Mouse (Mus musculus) C2C12 (cell line): ENCODE data around the gene Adcy9. TPM values are rescaled to one million over a fixed set of nuclear protein-coding genes. Genes with fewer than 3 reads are reported as not detected.

Experiments
- H3K27me3 ChIP-seq: one replicate; pipeline ENCODE4 v1.6.1; 2011; ENCODE audit not compliant: control insufficient read depth, insufficient read depth, insufficient read length
- H3K36me3 ChIP-seq: one replicate; pipeline ENCODE4 v1.6.1; 2011; ENCODE audit not compliant: control insufficient read depth, insufficient read depth
- H3K4me3 ChIP-seq: one replicate; pipeline ENCODE4 v1.5.1; 2011; ENCODE audit warnings: mild to moderate bottlenecking, control low read depth; ENCODE audit not compliant: poor library complexity, insufficient read depth, severe bottlenecking
- H3K79me2 ChIP-seq: one replicate; pipeline ENCODE4 v1.6.1; 2011; ENCODE audit not compliant: control insufficient read depth, insufficient read depth
- H3K79me3 ChIP-seq: one replicate; pipeline ENCODE4 v1.6.1; 2011; ENCODE audit warnings: low read depth, control low read depth
- H3ac ChIP-seq: one replicate; pipeline ENCODE3; 2011; ENCODE audit warnings: low read depth; ENCODE audit not compliant: control insufficient read depth, insufficient read length
- CEBPB ChIP-seq: IDR thresholded peaks from one replicate; pipeline ENCODE4 v1.6.1; 2011; ENCODE audit warnings: low read depth, mild to moderate bottlenecking, control low read depth, moderate library complexity
- CTCF ChIP-seq: IDR thresholded peaks from one replicate; pipeline ENCODE4 v1.5.1; 2011; ENCODE audit not compliant: control insufficient read depth, insufficient read depth, insufficient read length
- FOSL1 ChIP-seq: IDR thresholded peaks from one replicate; pipeline ENCODE4 v1.8.0; 2011; ENCODE audit warnings: mild to moderate bottlenecking, low read length; ENCODE audit not compliant: poor library complexity, insufficient read depth, severe bottlenecking
- MAX ChIP-seq: IDR thresholded peaks from one replicate; pipeline ENCODE4 v1.6.1; 2011; ENCODE audit warnings: mild to moderate bottlenecking, control low read depth
- MYOD1 ChIP-seq: IDR thresholded peaks from one replicate; pipeline ENCODE4 v1.6.1; 2011; ENCODE audit warnings: low read depth; ENCODE audit not compliant: control insufficient read depth, insufficient read length
- MYOG ChIP-seq: IDR thresholded peaks from one replicate; pipeline ENCODE4 v1.6.1; 2011; ENCODE audit not compliant: control insufficient read depth, insufficient read length; ENCODE audit errors: extremely low read depth
- USF1 ChIP-seq: IDR thresholded peaks from one replicate; pipeline ENCODE4 v1.6.1; 2011; ENCODE audit warnings: low read depth, mild to moderate bottlenecking, control low read depth, moderate library complexity
- polyA plus RNA-seq: library from polyadenylated mRNA; unstranded; fragments of >200 nt; fragmentation: generic; extraction: Trizol; gene quantifications from one replicate; pipeline ENCODE4 v1.2.1, GENCODE M21; 2012; ENCODE audit warnings: missing spikeins

The Adcy9 gene
- polyA plus RNA-seq, 1 experiment = 2.2 TPM

- no peak overlapping the region for H3K4me3 ChIP-seq
- H3K79me2 ChIP-seq = no peaks in the 10 kb centered on the region
- no peaks in the 10 kb centered on the region for H3K79me3 ChIP-seq
- H3K36me3 ChIP-seq = no peaks in the 10 kb centered on the region
- TF ChIP-seq MYOG = no peak
- no peak for TF ChIP-seq CEBPB
- TF ChIP-seq CTCF = no peak
- no peak for TF ChIP-seq MYOD1
- no peak for TF ChIP-seq FOSL1
- no peak for TF ChIP-seq MAX
- TF ChIP-seq USF1 = no peak
- H3ac ChIP-seq = no peak overlapping the region
- H3K27me3 ChIP-seq = no peaks in the 10 kb centered on the region
Observed at GRCm38 (mm10) chr16:4414881-4415585, 5.3 kb downstream of the Adcy9 start.

DNA sequence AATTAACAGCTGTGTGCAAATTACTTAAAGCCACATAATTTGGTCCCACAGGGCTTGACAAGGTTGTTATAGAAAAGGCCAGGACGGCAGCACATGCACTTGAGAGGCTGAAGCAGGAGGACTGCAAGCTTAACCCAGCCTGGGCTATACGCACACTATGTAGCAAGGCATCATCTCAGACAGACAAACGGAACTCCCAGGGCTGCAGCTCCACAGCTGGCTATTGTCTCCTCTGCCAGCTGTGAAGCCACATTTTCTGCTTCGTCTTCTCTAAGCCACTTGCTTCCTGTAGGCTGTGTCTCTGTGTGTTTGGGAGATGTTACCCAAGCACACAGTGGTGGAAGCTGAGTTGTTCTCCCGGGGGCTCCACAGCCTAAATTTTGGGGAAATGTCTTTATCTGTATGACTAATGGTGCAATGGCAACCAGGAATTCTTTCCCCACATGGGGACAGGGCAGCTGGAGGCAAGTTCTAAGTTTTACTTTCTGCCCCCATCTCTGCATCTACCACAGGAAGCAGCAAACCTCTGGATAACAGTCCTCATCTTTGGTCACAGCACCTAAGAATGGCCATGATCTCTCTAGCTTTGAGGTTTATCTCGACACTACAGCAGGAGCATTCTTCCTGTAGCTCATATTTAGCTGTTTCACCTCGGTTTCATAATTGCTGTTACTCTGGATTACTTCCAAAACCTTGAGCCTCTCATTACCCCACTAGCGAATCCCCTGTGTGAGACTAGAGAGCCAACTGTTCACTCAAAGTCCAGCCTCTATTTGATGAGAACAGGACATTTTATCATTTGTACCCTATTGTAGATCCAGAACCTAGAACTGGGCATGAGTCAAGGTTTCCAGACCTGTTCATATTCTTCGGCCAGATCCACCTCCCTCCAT lies 6.1 kb downstream of the Adcy9 start:
- H3ac ChIP-seq = no peak overlapping the region
- H3K4me3 ChIP-seq = no peak overlapping the region
- no peaks in the 10 kb centered on the region for H3K79me3 ChIP-seq
- no peaks in the 10 kb centered on the region for H3K36me3 ChIP-seq
- no peaks in the 10 kb centered on the region for H3K79me2 ChIP-seq
- no peaks in the 10 kb centered on the region for H3K27me3 ChIP-seq
- TF ChIP-seq MYOD1 = no peak
- no peak for TF ChIP-seq CTCF
- no peak for TF ChIP-seq CEBPB
- TF ChIP-seq MYOG = no peak
- no peak for TF ChIP-seq FOSL1
- TF ChIP-seq MAX = no peak
- TF ChIP-seq USF1 = no peak

GRCm38 (mm10) chr16:4413301-4413700 lies 7.0 kb downstream of the Adcy9 start:
- TF ChIP-seq MAX (no peak), CTCF (no peak), FOSL1 (no peak), CEBPB (no peak), MYOG (no peak), USF1 (no peak)
- H3K79me2 ChIP-seq = no peaks in the 10 kb centered on the region
- no peak overlapping the region for H3K4me3 ChIP-seq
- H3K79me3 ChIP-seq = no peaks in the 10 kb centered on the region
- H3K36me3 ChIP-seq = no peaks in the 10 kb centered on the region
- H3K27me3 ChIP-seq = no peaks in the 10 kb centered on the region
- H3ac ChIP-seq = no peak overlapping the region

DNA sequence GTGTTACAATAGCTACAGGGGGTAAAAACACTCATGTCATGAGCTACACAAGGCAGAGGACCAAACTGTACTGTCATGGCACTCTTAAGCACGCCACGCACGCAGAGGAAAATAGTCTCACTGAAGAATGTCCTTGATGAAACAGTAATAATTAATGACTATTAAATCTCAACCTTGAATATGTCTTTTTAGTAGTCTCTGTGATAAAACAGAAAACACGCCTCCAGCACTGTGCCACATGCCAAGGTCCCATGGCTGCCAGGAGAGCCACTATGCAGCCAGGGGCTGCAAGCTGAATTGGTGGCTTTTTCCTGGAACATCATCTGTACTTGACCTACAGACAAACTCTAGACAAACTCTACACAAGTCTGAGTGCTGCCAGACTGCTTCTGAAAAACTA lies 8.0 kb downstream of the Adcy9 start:
- Histone ChIP-seq H3ac (no peak overlapping the region), H3K79me3 (no peaks in the 10 kb centered on the region), H3K27me3 (no peaks in the 10 kb centered on the region), H3K4me3 (no peak overlapping the region), H3K36me3 (no peaks in the 10 kb centered on the region), H3K79me2 (no peaks in the 10 kb centered on the region)
- TF ChIP-seq USF1 (no peak), MAX (no peak), FOSL1 (no peak), CEBPB (no peak), MYOG (no peak), CTCF (no peak), MYOD1 (no peak)

- Histone ChIP-seq H3K4me3 (no peak overlapping the region), H3K36me3 (no peaks in the 10 kb centered on the region), H3K27me3 (no peaks in the 10 kb centered on the region), H3K79me3 (no peaks in the 10 kb centered on the region), H3ac (no peak overlapping the region), H3K79me2 (no peaks in the 10 kb centered on the region)
- TF ChIP-seq CTCF (no peak), MAX (no peak), USF1 (no peak), CEBPB (no peak), MYOG (no peak), MYOD1 (no peak), FOSL1 (no peak)
Observed at GRCm38 (mm10) chr16:4411296-4411695, 9.0 kb downstream of the Adcy9 start.
